In genomic region chr7:71230901-71231477, GRCm38 (mm10) we compare ENCODE assay signal across 12 mouse cellular contexts.
DNase-seq lines count a peak whose midpoint lies in the region; ATAC-seq and TF ChIP-seq lines count a peak whose summit lies in the region.
"Had no signal": no experiment of that assay in that cellular context is flagged by ENCODE, and none has a peak within 500 bp of the region (broad histone marks: within the 10 kb centered on the region; RNA-seq: fewer than 3 reads in every experiment).

No protein-coding gene starts in this region.

- no peak for TF ChIP-seq POLR2A in testis, adult 2 months (IDR thresholded peaks at IDR 0.05; ENCODE audit: control insufficient read depth, low read depth, low read length)

- H3K9ac ChIP-seq in embryonic facial prominence, embryonic 14.5 days (ENCODE audit: low read depth, low read length): no peak overlapping the region
- no peak overlapping the region for H3K9ac ChIP-seq in lung, postnatal 0 days (replicated peaks; ENCODE audit: low read depth)
- no peak overlapping the region for H3K9ac ChIP-seq in heart, postnatal 0 days (replicated peaks; ENCODE audit: low read depth, low read length)
- H3K9ac ChIP-seq: hindbrain, embryonic 15.5 days had no signal

- H3K4me2 ChIP-seq in embryonic facial prominence, embryonic 14.5 days (ENCODE audit: low read depth, low read length): no peak overlapping the region
- H3K4me2 ChIP-seq in lung, postnatal 0 days (replicated peaks; ENCODE audit: low read depth, low read length): no peak overlapping the region
- no peak overlapping the region for H3K4me2 ChIP-seq in heart, postnatal 0 days (ENCODE audit: low read depth, low read length)
- H3K4me2 ChIP-seq: hindbrain, embryonic 15.5 days had no signal

- ATAC-seq in embryonic facial prominence, embryonic 14.5 days (ENCODE audit: low read depth): no peak
- no peak for ATAC-seq in lung, postnatal 0 days
- peak; percentile 80 for ATAC-seq in heart, postnatal 0 days (ENCODE audit: insufficient read depth, low read depth)

- H3K27me3 ChIP-seq in embryonic facial prominence, embryonic 14.5 days (replicated peaks; ENCODE audit: control insufficient read depth, insufficient read depth, low read length): no peaks in the 10 kb centered on the region
- no peaks in the 10 kb centered on the region for H3K27me3 ChIP-seq in embryonic facial prominence, embryonic 10.5 days (replicated peaks; ENCODE audit: low read depth, poor library complexity, severe bottlenecking)
- H3K27me3 ChIP-seq in lung, postnatal 0 days (replicated peaks; ENCODE audit: insufficient read depth, low read length): no peaks in the 10 kb centered on the region
- H3K27me3 ChIP-seq in heart, postnatal 0 days (ENCODE audit: control insufficient read depth, insufficient read depth, low read length): no peaks in the 10 kb centered on the region
- no peaks in the 10 kb centered on the region for H3K27me3 ChIP-seq in testis, adult 2 months (ENCODE audit: control insufficient read depth, insufficient read depth, low read length)
- H3K27me3 ChIP-seq: hindbrain, embryonic 15.5 days had no signal

- DNase-seq in embryonic facial prominence, embryonic 14.5 days (ENCODE audit: low spot score): peak; percentile 65
- DNase-seq in embryonic facial prominence, embryonic 10.5 days (ENCODE audit: low spot score): no peak
- DNase-seq in lung, postnatal 0 days (ENCODE audit: low spot score): no peak
- no peak for DNase-seq in lung, postnatal 36 days
- DNase-seq in heart, postnatal 0 days (ENCODE audit: low spot score): peak; percentile 57
- no peak for DNase-seq in cerebellum, adult 11 months
- DNase-seq in gastrocnemius, adult 18-20 months (ENCODE audit: low spot score): no peak
- DNase-seq: adrenal gland, postnatal 25 days; cerebellum, adult 18-20 months had no signal

- no peaks in the 10 kb centered on the region for H3K9me3 ChIP-seq in embryonic facial prominence, embryonic 14.5 days (ENCODE audit: control insufficient read depth, low read length)
- H3K9me3 ChIP-seq in embryonic facial prominence, embryonic 10.5 days: no peaks in the 10 kb centered on the region
- no peaks in the 10 kb centered on the region for H3K9me3 ChIP-seq in lung, postnatal 0 days (ENCODE audit: low read length)
- no peaks in the 10 kb centered on the region for H3K9me3 ChIP-seq in heart, postnatal 0 days (replicated peaks; ENCODE audit: control insufficient read depth, low read length)
- H3K9me3 ChIP-seq: forebrain, embryonic 10.5 days; hindbrain, embryonic 15.5 days had no signal

- no peak for TF ChIP-seq CTCF in lung, postnatal 0 days (IDR thresholded peaks at IDR 0.05)
- TF ChIP-seq CTCF in heart, postnatal 0 days (IDR thresholded peaks at IDR 0.05; ENCODE audit: low read depth): no peak
- no peak for TF ChIP-seq CTCF in testis, adult 2 months (IDR thresholded peaks at IDR 0.05; ENCODE audit: control insufficient read depth, insufficient read depth, insufficient replicate concordance, low read depth, low read length)

- no peak for TF ChIP-seq EP300 in lung, postnatal 0 days (IDR thresholded peaks at IDR 0.05)
- TF ChIP-seq EP300 in heart, postnatal 0 days (IDR thresholded peaks at IDR 0.05; ENCODE audit: low read depth): no peak

- peaks cover 13% of the 10 kb centered on the region for H3K4me1 ChIP-seq in embryonic facial prominence, embryonic 14.5 days (ENCODE audit: control insufficient read depth, insufficient read depth, low read length)
- peaks cover 28% of the 10 kb centered on the region for H3K4me1 ChIP-seq in embryonic facial prominence, embryonic 10.5 days
- peaks cover 20% of the 10 kb centered on the region; the same call in 1 of the 2 replicates for H3K4me1 ChIP-seq in lung, postnatal 0 days (ENCODE audit: insufficient read depth, low read depth, low read length)
- peaks cover 3% of the 10 kb centered on the region for H3K4me1 ChIP-seq in heart, postnatal 0 days (ENCODE audit: control insufficient read depth, insufficient read depth)
- H3K4me1 ChIP-seq in testis, adult 2 months (ENCODE audit: control insufficient read depth, insufficient read depth, low read length): no peaks in the 10 kb centered on the region
- H3K4me1 ChIP-seq: hindbrain, embryonic 15.5 days had no signal

- WGBS in embryonic facial prominence, embryonic 14.5 days: 48% methylated on average over 4 of the region's 4 CpGs
- WGBS in embryonic facial prominence, embryonic 10.5 days: 69% methylated on average over 4 of the region's 4 CpGs
- 42% methylated on average over 4 of the region's 4 CpGs for WGBS in lung, postnatal 0 days
- WGBS in heart, postnatal 0 days: 39% methylated on average over 4 of the region's 4 CpGs

- H3K4me3 ChIP-seq in embryonic facial prominence, embryonic 14.5 days (ENCODE audit: low read depth, low read length): no peak overlapping the region
- H3K4me3 ChIP-seq in embryonic facial prominence, embryonic 10.5 days: no peak overlapping the region
- H3K4me3 ChIP-seq in lung, postnatal 0 days (ENCODE audit: low read depth, low read length): no peak overlapping the region
- H3K4me3 ChIP-seq in heart, postnatal 0 days (ENCODE audit: low read depth, low read length): no peak overlapping the region
- H3K4me3 ChIP-seq in testis, adult 2 months (ENCODE audit: control insufficient read depth, low read depth, low read length): no peak overlapping the region
- H3K4me3 ChIP-seq: forebrain, embryonic 10.5 days; hindbrain, embryonic 15.5 days had no signal

- no peaks in the 10 kb centered on the region for H3K36me3 ChIP-seq in embryonic facial prominence, embryonic 14.5 days (ENCODE audit: control insufficient read depth, insufficient read depth, low read length)
- no peaks in the 10 kb centered on the region for H3K36me3 ChIP-seq in embryonic facial prominence, embryonic 10.5 days (replicated peaks)
- no peaks in the 10 kb centered on the region for H3K36me3 ChIP-seq in lung, postnatal 0 days (ENCODE audit: insufficient read depth, low read length)
- no peaks in the 10 kb centered on the region for H3K36me3 ChIP-seq in heart, postnatal 0 days (replicated peaks; ENCODE audit: control insufficient read depth, insufficient read depth, low read length)
- H3K36me3 ChIP-seq in testis, adult 2 months (ENCODE audit: control insufficient read depth, insufficient read depth, low read length): no peaks in the 10 kb centered on the region
- H3K36me3 ChIP-seq: forebrain, embryonic 10.5 days; hindbrain, embryonic 15.5 days had no signal

- no peak overlapping the region for H3K27ac ChIP-seq in embryonic facial prominence, embryonic 14.5 days (replicated peaks; ENCODE audit: low read depth, low read length)
- H3K27ac ChIP-seq in embryonic facial prominence, embryonic 10.5 days (replicated peaks): no peak overlapping the region
- 0 out of 2 replicates have a peak overlapping the region, but pooled peaks have one; percentile 14 for H3K27ac ChIP-seq in lung, postnatal 0 days (ENCODE audit: low read length)
- H3K27ac ChIP-seq in heart, postnatal 0 days (ENCODE audit: low read depth): peak overlapping the region; percentile 62; the same call in 1 of the 2 replicates
- H3K27ac ChIP-seq in testis, adult 2 months (ENCODE audit: control insufficient read depth, insufficient read depth, low read depth, low read length): peak overlapping the region; percentile 49; the same call in 1 of the 2 replicates
- H3K27ac ChIP-seq: forebrain, embryonic 10.5 days; hindbrain, embryonic 15.5 days had no signal

Comparison
In these comparisons a context has a peak if more than half of its experiments do, and no peak if none do; other contexts are left out.
1. DNase-seq: peak in embryonic facial prominence, embryonic 14.5 days (single experiment) and heart, postnatal 0 days (single experiment); none in embryonic facial prominence, embryonic 10.5 days (single experiment), lung, postnatal 0 days (single experiment), lung, postnatal 36 days (single experiment), cerebellum, adult 11 months (single experiment) and gastrocnemius, adult 18-20 months (single experiment).
2. H3K27ac ChIP-seq: peak in lung, postnatal 0 days (single experiment), heart, postnatal 0 days (single experiment) and testis, adult 2 months (single experiment); none in embryonic facial prominence, embryonic 14.5 days (single experiment) and embryonic facial prominence, embryonic 10.5 days (single experiment).